Comparison of ENCODE assay signal across 28 mouse cellular contexts in the genomic region with DNA sequence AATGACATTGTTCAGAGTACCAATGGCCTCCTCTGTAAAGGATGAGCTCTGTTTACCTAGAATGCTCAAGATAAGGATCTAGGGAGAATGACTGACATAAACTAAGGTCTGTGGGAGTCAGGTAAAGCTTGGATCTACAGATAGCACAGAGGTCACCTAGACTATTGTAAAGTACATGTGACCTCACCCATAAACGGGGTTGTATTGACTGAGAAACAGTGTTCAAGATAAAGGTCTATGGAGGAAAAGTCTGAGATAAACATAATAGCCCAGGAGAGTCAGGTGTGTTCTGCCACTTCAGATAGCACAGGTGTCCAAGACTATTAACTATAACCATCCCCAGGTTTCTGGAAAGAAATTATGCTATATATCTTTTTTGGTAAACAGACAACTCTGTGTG. TPM values are rescaled to one million over a fixed set of nuclear protein-coding genes. Genes with fewer than 3 reads are reported as not detected.
DNase-seq lines count a peak whose midpoint lies in the region; ATAC-seq lines count a peak whose summit lies in the region.
"Had no signal": no experiment of that assay in that cellular context is flagged by ENCODE, and none has a peak within 500 bp of the region (broad histone marks: within the 10 kb centered on the region; RNA-seq: fewer than 3 reads in every experiment).

No protein-coding gene starts in this region.

- H3K9ac ChIP-seq in intestine, embryonic 15.5 days, result no peak overlapping the region
- H3K9ac ChIP-seq in intestine, embryonic 16.5 days (ENCODE audit: low read depth, low read length), result no peak overlapping the region
- H3K9ac ChIP-seq: embryonic facial prominence, embryonic 13.5 days; embryonic facial prominence, embryonic 15.5 days; forebrain, embryonic 12.5 days had no signal

- H3K27me3 ChIP-seq in intestine, embryonic 15.5 days (replicated peaks), result no peaks in the 10 kb centered on the region
- H3K27me3 ChIP-seq in intestine, embryonic 16.5 days (replicated peaks; ENCODE audit: control insufficient read depth, insufficient read depth, low read length), result no peaks in the 10 kb centered on the region
- H3K27me3 ChIP-seq: embryonic facial prominence, embryonic 13.5 days; embryonic facial prominence, embryonic 15.5 days; forebrain, embryonic 12.5 days had no signal

- H3K4me3 ChIP-seq in intestine, embryonic 15.5 days (replicated peaks), result no peak overlapping the region
- H3K4me3 ChIP-seq in intestine, embryonic 16.5 days (ENCODE audit: low read length), result no peak overlapping the region
- H3K4me3 ChIP-seq: embryonic facial prominence, embryonic 13.5 days; embryonic facial prominence, embryonic 15.5 days; erythroblast, embryonic 14.5 days; forebrain, embryonic 10.5 days; forebrain, embryonic 12.5 days had no signal

- peak; percentile 91 for ATAC-seq in intestine, embryonic 15.5 days
- peak; percentile 89 for ATAC-seq in intestine, embryonic 16.5 days
- ATAC-seq: forebrain, embryonic 14.5 days; forebrain, embryonic 16.5 days had no signal

- peak; percentile 64 for DNase-seq in large intestine, adult 2 months (ENCODE audit: low read depth, low spot score)
- DNase-seq in left cerebral cortex, adult 18-20 months (ENCODE audit: low spot score in 2 of 2), result no peak
- DNase-seq in liver, result no peak
- DNase-seq: adrenal gland, adult 2 months; adrenal gland, postnatal 10 days; adrenal gland, postnatal 25 days; cerebellum, adult 11 months; cerebellum, adult 18-20 months; cerebellum, adult 8-10 months; cerebellum, adult 9-11 months; cerebellum, postnatal 14 days; cerebellum, postnatal 36 days; embryo, embryonic 11 days had no signal

- no peaks in the 10 kb centered on the region for H3K9me3 ChIP-seq in intestine, embryonic 15.5 days
- H3K9me3 ChIP-seq in intestine, embryonic 16.5 days (ENCODE audit: control insufficient read depth, low read length), result no peaks in the 10 kb centered on the region
- H3K9me3 ChIP-seq: embryonic facial prominence, embryonic 15.5 days; forebrain, embryonic 10.5 days; forebrain, embryonic 12.5 days had no signal

- H3K4me2 ChIP-seq in intestine, embryonic 15.5 days (replicated peaks), result no peak overlapping the region
- no peak overlapping the region for H3K4me2 ChIP-seq in intestine, embryonic 16.5 days (ENCODE audit: low read depth, low read length)
- H3K4me2 ChIP-seq: embryonic facial prominence, embryonic 13.5 days; embryonic facial prominence, embryonic 15.5 days; forebrain, embryonic 12.5 days had no signal

- H3K27ac ChIP-seq in intestine, embryonic 15.5 days, result no peak overlapping the region
- H3K27ac ChIP-seq in intestine, embryonic 16.5 days (ENCODE audit: low read length), result no peak overlapping the region
- H3K27ac ChIP-seq: embryonic facial prominence, embryonic 13.5 days; embryonic facial prominence, embryonic 15.5 days; forebrain, embryonic 10.5 days; forebrain, embryonic 12.5 days had no signal

- no peaks in the 10 kb centered on the region for H3K4me1 ChIP-seq in intestine, embryonic 15.5 days (replicated peaks)
- H3K4me1 ChIP-seq in intestine, embryonic 16.5 days (ENCODE audit: control insufficient read depth, insufficient read depth, low read length), result 0 out of 2 replicates have a peak, but pooled peaks cover 2% of the 10 kb centered on the region
- H3K4me1 ChIP-seq: embryonic facial prominence, embryonic 13.5 days; embryonic facial prominence, embryonic 15.5 days; forebrain, embryonic 10.5 days; forebrain, embryonic 12.5 days had no signal

- H3K36me3 ChIP-seq in intestine, embryonic 15.5 days, result no peaks in the 10 kb centered on the region
- no peaks in the 10 kb centered on the region for H3K36me3 ChIP-seq in intestine, embryonic 16.5 days (ENCODE audit: control insufficient read depth, insufficient read depth, low read length)
- H3K36me3 ChIP-seq: embryonic facial prominence, embryonic 13.5 days; embryonic facial prominence, embryonic 15.5 days; forebrain, embryonic 10.5 days; forebrain, embryonic 12.5 days had no signal

- 33% methylated on average over 1 of the region's 1 CpGs for WGBS in intestine, embryonic 15.5 days
- WGBS in intestine, embryonic 16.5 days, result 35% methylated on average over 1 of the region's 1 CpGs
- WGBS in large intestine, adult 2 months, result 25% methylated on average over 1 of the region's 1 CpGs

RNA-seq across cellular contexts. Expression of gene 1700057G04Rik, which starts 29.8 kb away (rescaled TPM):
- polyA plus RNA-seq in intestine, embryonic 15.5 days (2015; fragmentation: Nextera tagmentation; extraction: Ambion mirVana), result not detected in 2 replicates
- not detected in 2 replicates for polyA plus RNA-seq in intestine, embryonic 16.5 days (2015; fragmentation: Nextera tagmentation; extraction: Ambion mirVana)
- not detected in 2 replicates for polyA plus RNA-seq in large intestine, adult 2 months (2012; rRNA removed)
- not detected for total RNA-seq in left cerebral cortex, adult 18-20 months (2021)
- total RNA-seq: adrenal gland, adult 2 months; adrenal gland, postnatal 10 days; adrenal gland, postnatal 25 days; adrenal gland, postnatal 4 days; common myeloid progenitor, adult 5-6 weeks; ES-E14; MEL had no signal
- polyA plus RNA-seq: adrenal gland, adult 2 months; brain, embryonic 14.5 days; embryonic facial prominence, embryonic 11.5 days; embryonic facial prominence, embryonic 13.5 days; embryonic facial prominence, embryonic 15.5 days; erythroblast, embryonic 14.5 days; forebrain, embryonic 10.5 days; forebrain, embryonic 12.5 days; forebrain, embryonic 14.5 days; forebrain, embryonic 16.5 days had no signal
